Mouse (Mus musculus): Measurements from ENCODE around the gene S100a16.

S100a16 gene

GRCm38 (mm10) chr3:90537141-90537904 lies at the start of gene S100a16:
S100a16 (plus strand) TSS chr3:90537254.
- DNase-seq (ENCODE audit: low spot score): no peak

GRCm38 (mm10) chr3:90488576-90488975 lies 48.5 kb upstream of the S100a16 start:
- no peak for DNase-seq (ENCODE audit: low spot score)

GRCm38 (mm10) chr3:90490696-90491256 lies 46.3 kb upstream of the S100a16 start, which contains the start of gene Snapin:
Snapin (minus strand) TSS chr3:90491033.
- peak; percentile 95 for DNase-seq (ENCODE audit: low spot score)

GRCm38 (mm10) chr3:90491350-90491749 lies 45.7 kb upstream of the S100a16 start:
- DNase-seq (ENCODE audit: low spot score): peak; percentile 70

- no peak for DNase-seq (ENCODE audit: low spot score)
These were observed 43.1 kb upstream of the S100a16 start for GRCm38 (mm10) chr3:90493831-90494540.

- DNase-seq (ENCODE audit: low spot score): no peak
These were observed 41.1 kb upstream of the S100a16 start for GRCm38 (mm10) chr3:90495850-90496525.

GRCm38 (mm10) chr3:90497597-90497996 lies 39.5 kb upstream of the S100a16 start:
- DNase-seq (ENCODE audit: low spot score): no peak

GRCm38 (mm10) chr3:90503444-90503843 lies 33.6 kb upstream of the S100a16 start:
- DNase-seq (ENCODE audit: low spot score): no peak

GRCm38 (mm10) chr3:90505216-90505615 lies 31.8 kb upstream of the S100a16 start:
- DNase-seq (ENCODE audit: low spot score): no peak

GRCm38 (mm10) chr3:90506362-90506761 lies 30.7 kb upstream of the S100a16 start:
- DNase-seq (ENCODE audit: low spot score): no peak

GRCm38 (mm10) chr3:90508287-90508949 lies 28.6 kb upstream of the S100a16 start:
- DNase-seq (ENCODE audit: low spot score): no peak

- DNase-seq (ENCODE audit: low spot score): peak; percentile 99
These were observed 27.9 kb upstream of the S100a16 start, which contains the start of gene Chtop for GRCm38 (mm10) chr3:90508950-90509746. Chtop (minus strand) TSS chr3:90509498.

GRCm38 (mm10) chr3:90509747-90510123 lies 27.3 kb upstream of the S100a16 start:
- DNase-seq (ENCODE audit: low spot score): no peak

- DNase-seq (ENCODE audit: low spot score): no peak
These were observed 24.8 kb upstream of the S100a16 start for GRCm38 (mm10) chr3:90512276-90512675.

GRCm38 (mm10) chr3:90512948-90513642 lies 24.0 kb upstream of the S100a16 start:
- no peak for DNase-seq (ENCODE audit: low spot score)

- peak; percentile 4 for DNase-seq (ENCODE audit: low spot score)
These were observed 23.1 kb upstream of the S100a16 start, which contains the start of the genes S100a1 and S100a13 for GRCm38 (mm10) chr3:90513796-90514590. S100a1 (minus strand) TSS chr3:90514392. S100a13 (plus strand) TSS chr3:90514435.

GRCm38 (mm10) chr3:90514691-90515090 lies 22.4 kb upstream of the S100a16 start:
- DNase-seq (ENCODE audit: low spot score): peak; percentile 46

- DNase-seq (ENCODE audit: low spot score): no peak
These were observed 21.8 kb upstream of the S100a16 start for GRCm38 (mm10) chr3:90515242-90515641.

GRCm38 (mm10) chr3:90515789-90516188 lies 21.3 kb upstream of the S100a16 start:
- no peak for DNase-seq (ENCODE audit: low spot score)
